Mouse (Mus musculus): ENCODE measurements around the gene Urah.

The Urah gene

DNA sequence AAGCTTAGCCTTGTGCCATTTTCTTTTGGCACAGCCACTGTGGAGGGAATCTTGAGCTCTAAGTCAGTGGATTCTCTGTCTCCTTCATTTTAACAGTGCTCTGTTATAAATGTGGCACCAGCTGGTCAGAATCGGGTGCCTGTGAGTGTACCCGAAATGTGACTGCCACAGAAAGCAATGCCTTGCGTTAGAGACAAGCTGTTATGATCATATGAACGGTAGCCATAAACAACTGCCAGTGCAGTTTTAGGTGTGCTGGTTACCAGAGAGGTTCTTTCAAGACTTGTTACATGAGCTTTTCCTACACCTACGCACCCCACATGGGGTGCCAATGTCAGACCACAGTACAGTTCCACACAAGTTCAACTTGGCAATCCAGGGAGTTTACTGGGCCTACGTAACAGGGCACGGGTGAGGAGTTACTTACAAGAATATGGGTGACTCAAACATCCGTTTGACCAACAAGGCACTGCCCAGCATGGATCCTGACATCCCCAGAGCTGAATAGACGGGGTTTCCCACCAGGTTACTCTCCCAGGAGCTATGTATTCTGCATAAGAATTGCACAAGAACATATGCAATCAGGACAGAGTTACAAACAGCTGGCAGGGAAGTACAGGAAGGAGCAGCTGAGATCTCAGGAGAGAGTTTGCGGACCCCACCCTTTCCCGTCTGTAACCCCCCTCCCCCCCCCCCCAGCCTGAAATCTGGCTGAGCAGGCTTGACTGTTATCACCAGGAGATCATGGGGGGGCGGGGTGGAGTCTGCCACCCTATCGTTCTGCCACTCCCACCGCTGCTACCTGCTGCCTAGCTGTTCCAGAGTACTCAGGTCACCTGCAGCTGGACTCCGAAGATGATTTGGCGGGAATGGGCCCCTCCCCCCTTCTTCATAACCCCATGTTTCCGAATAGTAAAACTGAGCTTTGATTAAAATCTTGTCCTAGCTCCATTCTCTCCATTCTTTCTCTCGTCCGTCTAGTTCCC, 6.2 kb downstream of the Urah start:
- no peak for DNase-seq (ENCODE audit: low read depth, low spot score)

DNA sequence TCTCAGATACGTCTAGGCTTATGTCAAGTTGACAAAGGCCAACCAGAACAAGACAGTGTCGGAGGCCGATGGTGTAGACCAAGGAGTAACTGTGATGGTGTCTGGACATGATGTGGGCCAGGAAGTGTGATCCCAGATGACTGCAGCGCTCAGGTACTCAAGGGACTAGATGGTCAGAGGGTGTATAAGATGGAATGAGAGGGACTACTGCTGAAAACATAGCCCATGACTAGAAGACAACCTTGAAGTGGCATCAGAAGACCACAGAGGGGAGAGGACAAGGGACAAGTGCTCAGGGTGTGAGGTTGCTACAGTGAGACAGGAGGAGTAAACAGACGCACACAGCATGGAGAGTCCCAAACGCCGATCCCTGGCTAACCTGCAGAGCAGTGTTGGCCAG, 9.0 kb downstream of the Urah start:
- DNase-seq (ENCODE audit: low read depth, low spot score), result no peak

DNA sequence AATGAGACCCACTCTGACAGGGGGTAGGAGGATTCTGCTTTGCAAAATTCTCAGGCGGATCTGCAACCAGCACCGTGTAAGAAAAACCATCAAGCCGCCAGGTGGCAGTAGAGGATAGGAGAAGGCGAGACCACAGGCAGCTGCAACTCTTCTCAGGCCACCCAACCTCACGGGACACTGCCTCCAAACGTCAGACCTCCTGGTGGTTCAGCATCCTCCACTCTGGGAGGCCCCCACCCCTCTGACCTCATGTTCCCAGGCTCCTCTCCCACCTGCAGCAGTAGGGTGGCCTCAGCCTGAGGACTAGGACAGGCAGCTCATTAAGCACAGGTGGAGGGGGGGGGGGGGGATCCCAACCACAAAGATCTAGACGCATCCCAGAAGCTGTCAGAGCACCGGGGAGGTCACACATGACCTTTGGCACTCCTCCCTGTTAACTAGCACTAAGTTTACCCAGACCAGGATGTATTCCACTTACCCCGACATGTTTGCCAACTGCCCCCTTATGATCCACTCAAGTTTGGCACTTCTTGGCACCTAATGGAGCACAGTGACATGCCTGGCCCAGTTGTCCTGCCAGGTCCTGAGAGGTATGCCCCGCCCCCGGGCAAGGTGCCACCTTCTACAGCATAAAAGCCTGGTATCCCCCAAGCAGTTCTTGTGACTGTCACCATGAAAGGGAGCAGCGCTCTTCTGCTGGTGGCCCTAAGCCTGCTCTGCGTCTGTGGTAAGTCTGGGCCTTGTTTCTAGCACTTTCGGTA, 10.3 kb downstream of the Urah start, which contains the start of gene Scgb1c1:
Gene Scgb1c1 (plus strand): TSS at position 643 of the 761 bp plus-strand sequence.
- peak; percentile 81 for DNase-seq (ENCODE audit: low read depth, low spot score)

DNA sequence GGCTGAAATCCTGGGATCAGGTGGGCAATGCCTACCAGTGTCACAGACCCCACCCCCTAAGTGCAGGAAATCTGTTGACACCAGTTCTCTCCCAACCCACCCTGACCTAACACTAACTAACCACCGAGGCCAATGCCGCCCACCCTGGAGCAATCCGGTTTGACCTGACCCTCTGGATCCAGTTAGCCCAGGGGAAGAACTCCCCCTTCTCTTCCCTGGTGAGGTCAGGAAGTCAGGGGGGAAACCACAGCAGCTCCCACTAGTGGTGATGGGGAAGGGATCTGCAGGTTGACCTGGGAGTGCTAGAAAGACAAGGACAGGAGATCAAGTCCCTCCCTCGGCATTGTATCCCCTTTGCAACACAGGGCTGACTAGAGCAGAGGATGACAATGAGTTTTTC, 10.9 kb downstream of the Urah start:
- no peak for DNase-seq (ENCODE audit: low read depth, low spot score)

DNA sequence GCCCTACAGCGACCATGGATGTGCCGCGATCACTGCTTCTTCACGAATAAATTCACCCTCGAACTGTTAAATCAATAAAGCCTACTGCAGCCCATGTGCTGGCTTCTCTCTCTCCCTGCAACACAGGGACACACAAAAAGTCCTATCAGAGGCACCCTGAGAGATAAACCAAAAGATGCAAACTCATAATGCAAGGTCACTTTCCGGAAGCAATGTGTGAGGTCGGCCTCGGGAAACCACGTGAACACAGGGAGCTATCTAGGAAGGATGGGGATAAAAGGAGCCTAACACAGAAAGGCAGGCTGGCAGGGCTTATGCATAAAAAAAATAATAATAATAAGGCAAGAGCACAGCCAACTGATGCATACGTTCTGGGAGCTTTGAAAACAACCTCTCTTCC, 11.9 kb downstream of the Urah start:
- DNase-seq (ENCODE audit: low read depth, low spot score), result no peak

DNA sequence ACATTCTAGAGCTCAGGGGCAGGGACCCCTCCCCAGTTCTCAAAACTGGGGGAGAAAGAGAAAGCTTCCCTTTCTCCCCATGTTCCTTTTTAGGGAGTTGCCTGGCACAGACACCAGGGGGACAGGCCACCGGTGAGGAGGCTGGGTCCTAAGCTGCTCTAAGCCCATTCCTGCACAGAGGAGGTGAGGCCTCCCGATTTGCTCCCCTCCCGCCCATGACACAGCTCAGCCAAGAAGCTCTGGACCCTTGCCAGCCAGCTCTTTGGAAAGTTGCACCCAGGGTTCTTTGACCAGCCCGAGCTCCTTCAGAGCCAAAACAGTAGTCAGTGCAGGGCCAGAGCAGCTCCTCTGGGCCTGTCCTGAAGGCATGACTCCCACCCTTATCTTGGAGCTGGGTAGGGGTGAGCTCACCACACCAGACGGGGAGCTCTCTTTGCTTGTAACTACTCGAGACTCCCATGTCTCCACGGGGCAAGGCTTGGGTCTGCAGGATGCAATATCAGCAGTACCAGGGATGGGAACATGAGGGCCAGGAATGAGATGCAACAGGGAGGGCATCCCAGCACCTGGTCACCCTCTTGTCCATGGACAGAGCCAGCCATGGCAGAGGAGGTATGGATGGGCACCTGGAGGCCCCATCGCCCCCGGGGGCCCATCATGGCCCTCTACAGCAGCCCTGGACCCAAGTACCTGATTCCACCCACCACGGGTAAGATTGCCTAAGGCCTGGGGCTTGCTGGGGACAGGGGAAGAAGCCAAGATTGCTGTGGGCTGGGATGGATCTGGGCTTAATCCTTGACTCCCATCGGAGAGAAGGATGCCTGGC, 13.2 kb downstream of the Urah start, which contains the start of gene Odf3:
Gene Odf3 (plus strand): TSS at position 51 of the 826 bp plus-strand sequence.
- no peak for DNase-seq (ENCODE audit: low read depth, low spot score)

DNA sequence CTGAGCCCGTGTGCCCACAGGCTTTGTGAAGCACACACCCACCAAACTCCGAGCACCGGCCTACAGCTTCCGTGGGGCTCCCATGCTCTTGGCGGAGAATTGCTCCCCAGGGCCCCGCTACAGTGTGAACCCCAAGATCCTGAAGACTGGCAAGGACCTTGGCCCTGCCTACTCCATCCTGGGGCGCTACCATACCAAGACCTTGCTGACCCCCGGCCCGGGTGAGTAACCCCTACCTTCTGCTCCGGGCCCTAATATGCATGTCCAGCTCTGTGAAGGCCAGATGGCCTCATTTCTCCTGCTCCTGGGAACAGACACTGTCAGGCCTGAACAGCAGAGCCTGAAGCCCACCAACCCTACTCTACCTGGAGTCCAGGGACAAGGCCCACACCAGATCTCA, 13.8 kb downstream of the Urah start:
- no peak for DNase-seq (ENCODE audit: low read depth, low spot score)

DNA sequence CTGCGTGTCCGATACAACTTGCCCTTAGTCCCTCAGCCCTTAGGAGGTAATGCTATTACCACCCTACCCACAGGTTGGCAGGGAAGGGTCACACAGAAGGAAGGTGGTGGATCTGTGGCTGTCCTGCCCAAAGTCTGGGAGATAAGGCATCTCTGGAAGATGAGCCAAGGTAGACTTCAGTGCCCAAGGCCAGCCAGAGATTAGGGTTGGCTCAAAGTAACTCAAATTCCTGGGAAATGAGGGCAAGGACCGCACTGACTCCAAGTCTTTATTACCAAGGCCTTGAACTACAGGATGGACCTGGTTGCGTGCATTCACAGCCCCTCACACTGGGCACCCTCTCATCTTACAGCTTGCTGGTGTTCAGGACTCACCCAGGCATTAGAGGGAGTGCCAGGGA, 17.1 kb downstream of the Urah start:
- no peak for DNase-seq (ENCODE audit: low read depth, low spot score)

DNA sequence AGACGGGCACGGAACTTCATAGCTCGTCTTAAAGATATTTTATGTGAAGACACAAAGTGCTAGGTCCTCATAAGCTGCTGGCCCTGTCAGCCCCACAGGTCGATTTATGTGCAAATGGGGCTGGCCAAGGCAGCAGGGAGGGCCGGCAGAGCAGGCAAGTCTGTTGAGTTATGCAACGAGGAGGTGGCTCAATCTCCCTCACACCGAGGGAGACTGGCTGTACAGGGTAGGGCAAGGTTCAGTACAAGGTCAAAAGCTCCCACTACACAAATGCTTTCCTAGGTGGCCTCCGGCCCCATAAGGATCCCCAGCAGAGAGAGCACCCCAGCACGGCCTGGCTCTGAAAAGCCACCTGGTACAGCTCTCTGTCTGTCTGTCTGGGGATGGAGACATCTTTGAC, 18.6 kb downstream of the Urah start:
- DNase-seq (ENCODE audit: low read depth, low spot score), result no peak

DNA sequence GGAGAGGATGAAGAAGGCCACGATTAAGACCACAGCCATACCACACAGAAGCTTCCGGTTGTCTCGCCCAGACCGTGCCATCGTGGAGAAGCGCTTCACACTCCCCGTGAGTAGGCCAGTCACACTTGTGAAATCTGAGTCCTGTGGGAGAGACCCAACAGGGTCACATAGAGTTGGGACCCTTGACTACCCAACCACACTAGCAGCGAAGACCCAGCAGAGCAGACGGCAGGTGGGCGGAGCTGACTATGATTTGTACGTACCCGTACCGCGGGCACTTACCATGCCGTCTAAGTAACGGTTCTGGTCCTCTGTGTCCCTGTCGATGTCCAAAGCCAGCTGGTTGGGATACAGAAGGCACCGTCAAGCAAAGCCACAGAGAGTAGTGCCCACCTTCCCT, 19.7 kb downstream of the Urah start:
- no peak for DNase-seq (ENCODE audit: low read depth, low spot score)

DNA sequence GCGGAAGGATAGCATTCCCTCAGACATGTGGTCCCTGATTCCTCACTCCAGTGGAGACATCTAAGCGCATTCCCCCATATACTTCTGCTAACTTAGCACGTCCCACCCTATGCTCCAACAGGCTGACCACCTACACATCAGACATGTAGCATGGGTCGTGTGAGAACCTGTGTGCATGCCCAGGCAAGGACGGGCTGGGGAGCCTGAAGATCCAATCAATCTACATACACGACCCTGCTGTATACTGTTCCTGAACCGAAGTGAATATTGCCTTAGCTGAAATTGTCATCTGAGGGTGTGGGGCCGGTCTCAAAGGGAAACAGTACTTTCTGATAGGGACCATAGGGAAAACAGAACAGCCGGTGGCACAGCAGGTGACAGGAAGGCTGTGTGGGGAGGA, 20.4 kb downstream of the Urah start:
- no peak for DNase-seq (ENCODE audit: low read depth, low spot score)

DNA sequence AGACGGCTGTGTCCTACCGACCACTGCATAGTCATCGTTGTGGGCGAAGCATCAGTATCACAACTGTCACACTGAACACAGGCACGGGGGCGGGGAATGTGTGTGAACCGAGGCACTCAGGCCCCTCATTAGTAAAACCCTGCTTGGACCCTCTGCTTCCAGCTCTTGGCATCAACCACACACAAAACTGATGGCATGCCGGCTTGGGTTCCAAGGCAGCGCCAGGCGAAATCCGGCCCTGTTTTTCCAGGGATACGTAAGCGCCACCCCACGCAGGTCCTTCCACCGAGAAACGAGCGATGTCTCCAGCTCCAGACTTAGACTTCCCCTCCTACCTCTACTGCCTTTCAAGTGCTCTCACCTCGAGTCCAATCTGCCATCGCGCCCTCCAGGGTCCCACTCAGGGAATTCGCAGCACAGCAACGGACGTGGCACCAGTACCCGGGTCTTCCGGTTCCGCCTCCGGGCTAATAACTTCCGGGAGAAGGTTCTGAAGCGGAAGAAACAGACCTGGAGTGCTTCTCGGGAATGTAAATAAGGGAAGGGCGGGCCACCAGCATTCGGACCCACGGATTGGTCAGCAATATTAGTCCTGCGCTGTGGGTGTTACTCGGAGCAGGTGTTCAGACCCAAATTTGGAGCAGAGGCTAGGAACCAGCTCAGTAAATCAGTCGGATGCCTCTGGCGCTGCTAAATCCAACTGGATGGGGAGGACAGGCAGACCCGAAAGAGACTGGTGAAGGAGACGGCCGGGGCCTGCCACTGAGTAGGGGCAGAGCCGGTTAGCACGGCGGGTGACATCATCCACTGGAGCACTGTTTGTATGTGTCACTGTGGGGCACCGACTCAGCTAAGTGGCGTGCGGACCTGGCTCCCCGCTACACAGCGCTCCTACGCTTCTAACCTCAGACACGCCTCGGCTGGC, 21.3 kb downstream of the Urah start, which contains the start of gene Gm45785:
Gene Gm45785 (minus strand): TSS at position 472 of the 925 bp plus-strand sequence.
- peak; percentile 78 for DNase-seq (ENCODE audit: low read depth, low spot score)

DNA sequence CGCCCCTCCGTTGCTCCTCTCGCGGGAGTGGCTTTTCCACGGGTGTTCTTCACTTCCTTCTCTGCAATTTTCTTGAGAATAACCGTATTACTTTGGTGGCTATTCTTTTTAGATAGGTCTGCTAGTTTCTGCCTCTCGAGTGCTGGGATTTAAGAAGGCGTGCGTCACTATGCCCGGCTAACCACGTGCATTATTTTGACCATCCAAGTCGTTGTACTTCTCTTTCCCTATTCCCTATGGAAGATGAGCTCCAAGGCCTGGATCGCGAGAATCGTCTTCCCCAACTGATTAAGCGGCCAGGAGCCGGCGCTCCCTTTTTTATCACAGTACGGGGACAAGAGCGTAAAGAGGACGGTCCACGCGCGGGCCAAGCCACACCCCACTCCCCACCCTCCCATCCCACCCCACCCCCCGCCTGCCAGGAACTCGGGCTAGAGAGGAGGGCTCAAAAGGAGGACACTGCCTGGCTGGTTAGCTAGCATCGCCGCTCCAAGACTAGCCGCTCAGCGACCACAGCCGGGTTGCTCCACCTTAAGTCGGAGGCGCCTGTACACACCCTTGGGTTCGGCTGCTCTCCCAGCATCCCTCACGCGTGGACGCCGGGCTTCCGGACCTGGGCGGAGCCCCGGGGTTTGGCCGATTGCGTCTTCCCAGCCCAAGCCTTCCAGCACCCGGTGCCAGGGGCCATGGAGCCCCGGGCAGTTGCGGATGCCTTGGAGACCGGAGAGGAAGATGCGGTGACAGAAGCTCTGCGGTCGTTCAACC, 22.1 kb downstream of the Urah start, which contains the start of gene Ric8a:
Gene Ric8a (plus strand): TSS at position 173 of the 765 bp plus-strand sequence.
- DNase-seq (ENCODE audit: low read depth, low spot score), result peak; percentile 58

DNA sequence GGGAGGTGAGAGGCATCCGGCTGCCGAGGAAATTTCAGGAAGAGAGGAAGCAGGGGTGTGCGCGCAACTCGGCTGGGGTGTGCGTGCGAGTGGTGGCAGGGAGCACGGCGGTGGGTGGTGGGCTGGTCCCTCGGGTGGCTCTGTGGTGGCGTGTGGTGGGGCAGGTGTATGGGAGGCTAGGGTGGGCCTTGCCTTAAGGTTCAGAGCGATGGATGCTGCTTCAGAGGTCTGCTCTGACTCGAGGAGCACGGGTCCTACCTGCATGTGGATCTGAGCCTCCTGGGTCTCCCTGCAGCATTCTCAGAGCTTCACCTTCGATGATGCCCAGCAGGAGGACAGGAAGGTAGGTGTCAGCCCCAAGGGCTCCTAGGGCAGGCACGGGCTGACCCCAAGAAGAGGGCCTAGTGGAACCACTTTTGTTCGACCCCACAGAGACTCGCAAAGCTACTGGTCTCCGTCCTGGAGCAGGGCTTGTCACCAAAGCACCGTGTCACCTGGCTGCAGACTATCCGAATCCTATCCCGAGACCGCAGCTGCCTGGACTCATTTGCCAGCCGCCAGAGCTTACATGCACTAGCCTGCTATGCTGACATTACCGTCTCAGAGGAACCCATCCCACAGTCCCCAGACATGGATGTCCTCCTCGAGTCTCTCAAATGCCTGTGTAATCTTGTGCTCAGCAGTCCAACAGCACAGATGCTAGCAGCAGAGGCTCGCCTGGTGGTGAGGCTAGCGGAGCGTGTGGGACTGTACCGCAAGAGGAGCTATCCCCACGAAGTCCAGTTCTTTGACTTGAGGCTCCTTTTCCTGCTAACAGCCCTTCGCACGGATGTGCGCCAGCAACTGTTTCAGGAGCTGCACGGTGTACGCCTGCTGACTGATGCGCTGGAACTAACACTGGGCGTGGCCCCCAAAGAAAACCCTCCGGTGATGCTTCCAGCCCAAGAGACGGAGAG, 23.0 kb downstream of the Urah start, which contains the start of gene Bet1l:
Gene Bet1l (minus strand): TSS at position 28 of the 956 bp plus-strand sequence.
- DNase-seq (ENCODE audit: low read depth, low spot score), result no peak

DNA sequence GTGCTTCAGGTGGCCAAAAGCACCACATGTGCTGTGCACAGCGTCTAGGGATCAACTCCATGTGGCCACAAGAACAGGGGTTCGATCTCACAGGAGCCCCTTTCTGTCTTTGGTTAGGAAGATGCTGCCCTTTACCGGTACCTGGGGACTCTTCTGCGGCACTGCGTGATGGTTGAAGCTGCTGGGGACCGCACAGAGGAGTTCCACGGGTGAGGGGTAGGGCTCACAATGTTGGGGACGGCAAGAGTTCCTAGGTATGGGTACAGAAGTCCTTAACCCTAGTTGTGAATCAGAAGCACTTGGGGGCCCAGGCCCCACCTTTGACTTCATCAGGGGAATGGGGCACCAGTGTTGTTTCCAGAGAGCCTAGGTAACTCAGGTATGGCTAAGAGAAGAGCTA, 23.9 kb downstream of the Urah start:
- DNase-seq (ENCODE audit: low read depth, low spot score), result no peak

DNA sequence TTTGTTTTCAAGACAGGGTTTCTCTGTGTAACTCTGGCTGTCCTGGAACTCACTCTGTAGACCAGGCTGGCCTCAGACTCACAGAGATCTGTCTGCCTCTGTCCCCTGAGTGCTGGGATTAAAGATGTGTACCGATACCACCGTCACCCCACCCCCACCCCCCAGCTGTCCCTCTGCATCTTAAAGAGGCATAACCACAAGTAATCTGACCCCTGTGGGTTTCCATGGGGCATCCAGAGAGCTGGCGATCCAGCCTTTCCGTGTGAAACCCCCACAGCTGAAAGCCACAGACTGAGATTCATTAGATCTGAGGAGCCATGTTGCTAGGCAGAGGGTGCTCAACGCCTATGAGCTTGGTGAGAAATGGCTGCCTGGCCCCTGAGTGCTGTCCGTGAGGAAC, 25.2 kb downstream of the Urah start:
- DNase-seq (ENCODE audit: low read depth, low spot score), result no peak

DNA sequence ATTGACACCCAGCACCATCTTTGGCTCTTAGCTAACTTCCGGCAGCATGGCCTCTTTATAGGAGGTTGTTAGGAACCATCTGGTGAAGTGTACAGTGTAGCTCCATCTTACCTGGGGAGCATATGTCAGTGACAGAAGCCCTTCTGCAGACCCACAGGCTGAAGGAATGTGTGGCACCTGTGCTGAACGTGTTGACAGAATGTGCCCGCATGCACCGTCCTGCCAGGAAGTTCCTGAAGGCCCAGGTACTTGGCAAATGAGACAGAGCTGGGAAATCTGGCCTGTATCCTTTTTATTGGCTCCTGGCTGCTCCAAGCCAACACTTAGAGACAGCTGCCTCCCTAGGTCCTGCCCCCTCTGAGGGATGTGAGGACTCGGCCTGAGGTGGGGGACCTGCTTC, 25.9 kb downstream of the Urah start:
- no peak for DNase-seq (ENCODE audit: low read depth, low spot score)

DNA sequence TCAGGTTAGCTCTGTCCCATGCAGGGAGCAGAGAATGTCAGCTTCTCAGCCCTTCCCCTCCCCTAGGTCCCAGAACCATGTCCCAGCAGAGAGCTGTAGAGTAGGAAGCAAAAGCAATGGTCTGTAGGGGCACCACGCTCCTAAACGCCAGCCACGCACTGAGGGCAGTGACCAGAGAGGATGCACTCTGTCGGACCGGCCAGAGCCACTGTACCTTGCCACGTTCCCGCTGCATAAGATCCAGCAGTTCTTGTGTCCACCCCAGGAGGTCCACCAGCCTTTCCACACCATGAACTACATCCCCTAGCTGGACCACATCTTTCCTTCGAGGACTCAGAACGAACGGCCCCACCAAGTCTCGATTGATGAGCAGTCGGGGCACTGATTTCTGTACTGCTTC, 29.9 kb downstream of the Urah start:
- no peak for DNase-seq (ENCODE audit: low read depth, low spot score)
